Mouse (Mus musculus) midbrain, embryonic 13.5 days (tissue): ENCODE results near the gene Mex3a. TPM values are rescaled to one million over a fixed set of nuclear protein-coding genes. Genes with fewer than 3 reads are reported as not detected.

Experiments
- ATAC-seq: fragments of 200-750 bp; cut with Nextera tagmentation; 2 replicates; pipeline ENCODE4 v1.8.0; 2017; ENCODE audit warnings: mild to moderate bottlenecking, moderate TSS enrichment, moderate library complexity
- H3K27ac ChIP-seq: fragments of 300-500 bp; sonication (generic); 2 replicates; pipeline ENCODE4 v1.5.1; 2015; ENCODE audit warnings: inconsistent platforms, mild to moderate bottlenecking, moderate library complexity
- H3K27me3 ChIP-seq: fragments of 300-500 bp; sonication (generic); 2 replicates; pipeline ENCODE4 v1.6.1; 2015; ENCODE audit warnings: mild to moderate bottlenecking, inconsistent platforms
- H3K36me3 ChIP-seq: fragments of 300-500 bp; sonication (generic); 2 replicates; pipeline ENCODE4 v1.6.1; 2015; ENCODE audit warnings: mild to moderate bottlenecking, inconsistent platforms
- H3K4me1 ChIP-seq: fragments of 300-500 bp; sonication (generic); replicated peaks from 2 replicates; pipeline ENCODE4 v1.6.1; 2015; ENCODE audit warnings: inconsistent platforms
- H3K4me2 ChIP-seq: fragments of 300-500 bp; sonication (generic); replicated peaks from 2 replicates; pipeline ENCODE4 v1.6.1; 2015; ENCODE audit warnings: moderate library complexity, mild to moderate bottlenecking, inconsistent platforms
- H3K4me3 ChIP-seq: fragments of 300-500 bp; sonication (generic); replicated peaks from 2 replicates; pipeline ENCODE4 v1.5.1; 2015; ENCODE audit warnings: mild to moderate bottlenecking, inconsistent platforms
- H3K9ac ChIP-seq: fragments of 300-500 bp; sonication (generic); replicated peaks from 2 replicates; pipeline ENCODE4 v1.6.1; 2015; ENCODE audit warnings: mild to moderate bottlenecking, inconsistent platforms
- H3K9me3 ChIP-seq: fragments of 300-500 bp; sonication (generic); 2 replicates; pipeline ENCODE4 v1.6.1; 2016; ENCODE audit warnings: mild to moderate bottlenecking, inconsistent platforms
- WGBS: fragments of 180-500 bp; shearing (Covaris S2); methylation state at CpG from one replicate; pipeline ENCODE4 v1.1.7; 2015; 5-methylcytosine and 5-hydroxymethylcytosine counted together
- polyA plus RNA-seq: library from polyadenylated mRNA; unstranded; fragments of >200 nt; fragmentation: Nextera tagmentation; extraction: Ambion mirVana; gene quantifications from 2 replicates; pipeline ENCODE4 v1.2.1, GENCODE M21; 2015

Mex3a gene
- polyA plus RNA-seq, 1 experiment from 2014 or later: 49.5 TPM

- peak; percentile 99 for ATAC-seq
- under 1% methylated on average over 31 of the region's 31 CpGs for WGBS
Observed at GRCm38 (mm10) chr3:88509692-88510420, 22.3 kb upstream of the Mex3a start, which contains the start of gene Lmna. TSS of gene Lmna (minus strand) at chr3:88509956.

GRCm38 (mm10) chr3:88510421-88511289 is 21.5 kb upstream of the Mex3a start:
- H3K36me3 ChIP-seq: no peaks in the 10 kb centered on the region
- peaks cover 42% of the 10 kb centered on the region for H3K4me1 ChIP-seq
- peak overlapping the region; percentile 57 for H3K4me2 ChIP-seq
- 51% methylated on average over 13 of the region's 13 CpGs for WGBS
- no peaks in the 10 kb centered on the region for H3K9me3 ChIP-seq
- H3K4me3 ChIP-seq: peak overlapping the region; percentile 36
- peak overlapping the region; percentile 59 for H3K9ac ChIP-seq
- no peak for ATAC-seq
- peak overlapping the region; percentile 94 for H3K27ac ChIP-seq
- H3K27me3 ChIP-seq: 0 out of 2 replicates have a peak, but pooled peaks cover 5% of the 10 kb centered on the region

More at GRCm38 (mm10) chr3:88509692-88510420, 22.3 kb upstream of the Mex3a start, which contains the start of gene Lmna:
- Histone ChIP-seq H3K9me3 (no peaks in the 10 kb centered on the region), H3K4me2 (peak within 1 kb of the TSS; percentile 57), H3K4me3 (peak within 1 kb of the TSS; percentile 36), H3K9ac (peak within 1 kb of the TSS; percentile 59), H3K27ac (peak within 1 kb of the TSS; percentile 94), H3K36me3 (no peaks in the 10 kb centered on the region), H3K27me3 (0 out of 2 replicates have a peak, but pooled peaks cover 8% of the 10 kb centered on the region), H3K4me1 (peaks cover 42% of the 10 kb centered on the region)

DNA sequence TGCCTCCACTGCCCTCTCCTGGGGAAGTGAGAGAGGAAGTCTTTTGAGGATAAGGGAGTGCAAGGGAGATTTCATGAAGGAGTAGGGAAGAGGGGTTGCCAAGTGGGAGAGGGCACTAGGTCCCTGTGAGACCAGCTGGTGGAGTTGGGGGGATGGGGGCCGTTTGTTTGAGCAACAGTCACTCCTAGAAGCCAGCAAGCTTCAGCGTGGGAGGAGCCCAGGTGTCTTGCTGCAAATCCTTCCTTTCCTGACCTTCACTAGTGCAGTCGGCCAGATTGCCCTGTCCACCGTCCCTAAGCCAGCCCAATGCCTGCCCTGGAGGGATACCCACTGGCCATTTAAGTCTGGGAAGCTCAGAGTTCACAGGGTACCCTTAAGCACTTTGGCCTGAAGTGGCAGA is 20.6 kb upstream of the Mex3a start:
- H3K36me3 ChIP-seq: no peaks in the 10 kb centered on the region
- ATAC-seq: no peak
- H3K4me2 ChIP-seq: no peak overlapping the region
- H3K4me1 ChIP-seq: peaks cover 42% of the 10 kb centered on the region
- H3K27ac ChIP-seq: no peak overlapping the region
- no peaks in the 10 kb centered on the region for H3K9me3 ChIP-seq
- no peak overlapping the region for H3K4me3 ChIP-seq
- WGBS: 61% methylated on average over 4 of the region's 4 CpGs
- H3K27me3 ChIP-seq: 0 out of 2 replicates have a peak, but pooled peaks cover 5% of the 10 kb centered on the region
- H3K9ac ChIP-seq: no peak overlapping the region

GRCm38 (mm10) chr3:88512141-88512895 is 19.9 kb upstream of the Mex3a start:
- no peak for ATAC-seq
- peaks cover 42% of the 10 kb centered on the region for H3K4me1 ChIP-seq
- 0 out of 2 replicates have a peak overlapping the region, but pooled peaks have one; percentile 1 for H3K9ac ChIP-seq
- WGBS: 38% methylated on average over 6 of the region's 6 CpGs
- H3K27ac ChIP-seq: 0 out of 2 replicates have a peak overlapping the region, but pooled peaks have one; percentile 44
- H3K4me3 ChIP-seq: no peak overlapping the region
- no peak overlapping the region for H3K4me2 ChIP-seq
- H3K36me3 ChIP-seq: no peaks in the 10 kb centered on the region
- H3K27me3 ChIP-seq: 0 out of 2 replicates have a peak, but pooled peaks cover 5% of the 10 kb centered on the region
- H3K9me3 ChIP-seq: no peaks in the 10 kb centered on the region

DNA sequence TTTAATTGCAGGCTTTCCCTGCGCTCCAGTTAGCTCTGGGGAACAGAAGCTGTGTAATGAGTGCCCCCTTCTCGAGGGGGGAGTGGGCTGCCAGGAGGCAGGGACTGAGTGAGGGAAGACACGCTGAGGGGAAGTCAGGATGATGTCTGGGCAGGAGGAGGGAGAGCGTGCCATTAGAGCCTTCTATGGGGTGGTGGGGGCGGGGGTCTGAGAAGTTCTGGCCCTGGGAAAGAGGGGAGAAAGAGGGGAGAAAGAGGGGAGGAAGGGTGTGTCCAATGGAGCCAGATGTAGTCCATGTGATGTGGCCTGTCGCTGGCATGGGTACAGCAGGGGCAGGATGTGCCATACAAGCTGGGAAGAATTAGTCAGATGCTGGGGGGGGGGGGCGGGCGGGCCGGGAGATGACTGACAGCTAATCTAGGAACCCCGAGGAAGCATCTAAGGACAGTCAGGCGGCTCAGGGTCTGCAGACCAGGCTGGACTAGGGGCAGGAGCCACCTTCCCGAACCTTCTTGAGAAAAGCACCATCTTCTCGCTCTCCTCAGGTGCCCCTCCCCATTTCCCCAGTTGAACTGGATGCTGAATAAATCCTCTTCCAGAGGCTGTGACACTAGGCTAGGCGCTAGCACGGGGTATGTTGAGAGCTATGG is 19.2 kb upstream of the Mex3a start:
- 49% methylated on average over 13 of the region's 15 CpGs for WGBS
- ATAC-seq: no peak
- H3K9me3 ChIP-seq: no peaks in the 10 kb centered on the region
- H3K4me2 ChIP-seq: no peak overlapping the region
- no peak overlapping the region for H3K4me3 ChIP-seq
- 0 out of 2 replicates have a peak, but pooled peaks cover 3% of the 10 kb centered on the region for H3K27me3 ChIP-seq
- no peaks in the 10 kb centered on the region for H3K36me3 ChIP-seq
- H3K4me1 ChIP-seq: peaks cover 42% of the 10 kb centered on the region
- 0 out of 2 replicates have a peak overlapping the region, but pooled peaks have one; percentile 1 for H3K9ac ChIP-seq
- no peak overlapping the region for H3K27ac ChIP-seq

DNA sequence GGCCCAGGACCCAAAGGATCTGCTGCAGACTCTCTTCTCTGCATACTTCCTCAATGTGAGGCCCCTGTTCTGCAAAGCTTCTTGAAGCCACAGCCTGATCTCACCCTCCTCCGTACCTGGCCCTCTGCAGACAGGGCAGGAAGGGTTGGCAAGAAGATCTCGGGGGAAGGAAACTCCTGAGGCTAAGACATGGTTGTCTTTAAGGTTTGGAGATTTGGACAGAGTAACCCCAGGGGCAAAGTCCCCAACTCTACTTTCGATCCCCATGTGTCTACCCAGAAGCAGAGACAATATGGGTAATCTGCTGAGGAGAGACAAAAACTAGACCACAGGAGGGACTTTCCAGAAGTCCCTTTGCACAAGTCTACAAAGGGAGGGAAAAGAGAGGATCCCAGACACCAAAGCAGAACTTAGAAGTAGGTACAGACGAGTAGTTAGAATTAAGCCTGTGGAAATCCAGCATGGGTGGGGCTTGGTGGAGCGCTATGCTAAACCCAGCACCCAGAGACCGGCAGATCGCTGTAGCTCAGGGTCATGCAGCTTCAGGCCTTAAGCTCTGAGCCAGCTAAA is 18.6 kb upstream of the Mex3a start:
- no peaks in the 10 kb centered on the region for H3K36me3 ChIP-seq
- WGBS: 81% methylated on average over 7 of the region's 7 CpGs
- H3K4me1 ChIP-seq: peaks cover 42% of the 10 kb centered on the region
- H3K4me2 ChIP-seq: no peak overlapping the region
- no peak overlapping the region for H3K27ac ChIP-seq
- no peak for ATAC-seq
- no peaks in the 10 kb centered on the region for H3K9me3 ChIP-seq
- no peak overlapping the region for H3K9ac ChIP-seq
- H3K27me3 ChIP-seq: 0 out of 2 replicates have a peak, but pooled peaks cover 2% of the 10 kb centered on the region
- no peak overlapping the region for H3K4me3 ChIP-seq

GRCm38 (mm10) chr3:88514231-88515094 is 17.7 kb upstream of the Mex3a start:
- Histone ChIP-seq H3K9me3 (no peaks in the 10 kb centered on the region), H3K36me3 (no peaks in the 10 kb centered on the region), H3K4me3 (no peak overlapping the region), H3K27me3 (0 out of 2 replicates have a peak, but pooled peaks cover 2% of the 10 kb centered on the region), H3K4me1 (peaks cover 38% of the 10 kb centered on the region), H3K9ac (no peak overlapping the region), H3K27ac (no peak overlapping the region), H3K4me2 (no peak overlapping the region)
- 82% methylated on average over 10 of the region's 10 CpGs for WGBS
- ATAC-seq: no peak

- H3K27me3 ChIP-seq: 0 out of 2 replicates have a peak, but pooled peaks cover 2% of the 10 kb centered on the region
- ATAC-seq: no peak
- no peak overlapping the region for H3K9ac ChIP-seq
- H3K9me3 ChIP-seq: no peaks in the 10 kb centered on the region
- peaks cover 32% of the 10 kb centered on the region for H3K4me1 ChIP-seq
- H3K4me3 ChIP-seq: no peak overlapping the region
- H3K36me3 ChIP-seq: no peaks in the 10 kb centered on the region
- no peak overlapping the region for H3K27ac ChIP-seq
- 89% methylated on average over 2 of the region's 2 CpGs for WGBS
- H3K4me2 ChIP-seq: no peak overlapping the region
Observed at GRCm38 (mm10) chr3:88515095-88515386, 17.2 kb upstream of the Mex3a start.

- Histone ChIP-seq H3K36me3 (no peaks in the 10 kb centered on the region), H3K27me3 (0 out of 2 replicates have a peak, but pooled peaks cover 2% of the 10 kb centered on the region), H3K27ac (no peak overlapping the region), H3K4me1 (peaks cover 23% of the 10 kb centered on the region), H3K4me3 (no peak overlapping the region), H3K9ac (no peak overlapping the region), H3K9me3 (no peaks in the 10 kb centered on the region), H3K4me2 (no peak overlapping the region)
- no peak for ATAC-seq
- 91% methylated on average over 2 of the region's 2 CpGs for WGBS
Observed at GRCm38 (mm10) chr3:88516407-88516806, 15.8 kb upstream of the Mex3a start.

DNA sequence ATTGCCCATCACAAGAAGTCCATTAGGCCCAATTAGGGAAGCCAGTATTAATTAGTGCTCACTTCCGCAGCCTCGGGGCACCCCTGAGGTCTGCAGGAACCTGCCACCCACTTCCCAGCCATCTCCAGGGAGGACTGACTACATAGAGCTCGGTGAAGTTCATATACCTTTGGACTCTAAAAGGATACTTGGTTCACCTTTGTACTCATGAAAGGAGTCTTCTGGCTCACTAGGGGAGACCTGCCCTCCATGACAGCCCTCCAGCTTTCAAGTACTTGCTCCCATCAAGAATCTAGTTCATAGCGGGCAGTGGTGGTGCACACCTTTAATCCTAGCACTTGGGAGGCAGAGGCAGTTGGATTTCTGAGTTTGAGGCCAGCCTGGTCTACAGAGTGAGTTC is 13.8 kb upstream of the Mex3a start:
- Histone ChIP-seq H3K27me3 (no peaks in the 10 kb centered on the region), H3K9me3 (no peaks in the 10 kb centered on the region), H3K4me3 (no peak overlapping the region), H3K36me3 (peaks cover 7% of the 10 kb centered on the region; the same call in 1 of the 2 replicates), H3K27ac (no peak overlapping the region), H3K4me2 (no peak overlapping the region), H3K4me1 (peaks cover 10% of the 10 kb centered on the region), H3K9ac (no peak overlapping the region)
- no peak for ATAC-seq
- 90% methylated on average over 4 of the region's 4 CpGs for WGBS
